Mouse (Mus musculus): ENCODE data around the gene Nim1k. TPM values are rescaled to one million over a fixed set of nuclear protein-coding genes. Genes with fewer than 3 reads are reported as not detected.
"Not testable (repeated sequence)": the region's sequence is repeated elsewhere in the genome, so short reads cannot be mapped to it uniquely, and the experiment has no call there.

The Nim1k gene
- polyA plus RNA-seq, 1 experiment from 2014 or later = 0.06 TPM

DNA sequence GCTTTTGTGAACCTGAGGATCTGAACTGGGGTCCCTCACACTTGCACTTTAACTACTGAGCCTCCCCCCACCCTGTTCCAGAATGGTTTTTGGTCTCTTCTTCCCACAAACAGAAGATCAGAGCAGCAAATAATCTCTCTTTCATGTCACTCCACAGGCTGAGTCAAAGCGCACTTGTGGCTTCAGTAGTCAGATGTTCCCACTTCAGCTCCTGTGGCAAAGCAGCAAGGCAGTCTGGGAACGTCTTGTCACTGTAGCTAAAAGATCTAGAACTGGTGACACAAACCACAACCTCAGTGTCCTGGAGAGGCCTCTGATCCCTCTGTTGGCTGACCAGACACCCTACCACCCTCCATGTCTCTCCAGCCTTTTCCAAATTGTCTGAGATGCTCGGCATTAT is 74.5 kb downstream of the Nim1k start:
- ATAC-seq (ENCODE audit: low read depth) = no peak
- no peak for DNase-seq

GRCm38 (mm10) chr13:119679721-119680120 is 76.0 kb downstream of the Nim1k start:
- 69% methylated on average over 2 of the region's 2 CpGs for WGBS (ENCODE audit: insufficient replicate concordance)

More for the DNA sequence above, 74.5 kb downstream of the Nim1k start:
- Histone ChIP-seq H3K4me2 (no peak overlapping the region), H3K27ac (no peak overlapping the region), H3K36me3 (no peaks in the 10 kb centered on the region), H3K9ac (no peak overlapping the region), H3K4me1 (replicated peaks) (no peaks in the 10 kb centered on the region), H3K9me3 (replicated peaks) (no peaks in the 10 kb centered on the region), H3K4me3 (replicated peaks) (no peak overlapping the region), H3K27me3 (no peaks in the 10 kb centered on the region)
- WGBS (ENCODE audit: insufficient replicate concordance) = 42% methylated on average over 3 of the region's 3 CpGs

GRCm38 (mm10) chr13:119678794-119679193 is 76.9 kb downstream of the Nim1k start:
- H3K27me3 ChIP-seq = no peaks in the 10 kb centered on the region
- DNase-seq (no peak), ATAC-seq (ENCODE audit: low read depth) (no peak)
- H3K9me3 ChIP-seq (replicated peaks) = no peaks in the 10 kb centered on the region
- no peak overlapping the region for H3K4me2 ChIP-seq
- no peaks in the 10 kb centered on the region for H3K4me1 ChIP-seq (replicated peaks)
- no peaks in the 10 kb centered on the region for H3K36me3 ChIP-seq
- 69% methylated on average over 8 of the region's 8 CpGs for WGBS (ENCODE audit: insufficient replicate concordance)
- H3K9ac ChIP-seq = no peak overlapping the region
- H3K4me3 ChIP-seq (replicated peaks) = no peak overlapping the region
- no peak overlapping the region for H3K27ac ChIP-seq

More at GRCm38 (mm10) chr13:119679721-119680120, 76.0 kb downstream of the Nim1k start:
- DNase-seq = no peak
- H3K9me3 ChIP-seq (replicated peaks) = no peaks in the 10 kb centered on the region
- H3K4me2 ChIP-seq = no peak overlapping the region
- H3K4me1 ChIP-seq (replicated peaks) = no peaks in the 10 kb centered on the region
- no peaks in the 10 kb centered on the region for H3K27me3 ChIP-seq
- no peak overlapping the region for H3K27ac ChIP-seq
- no peaks in the 10 kb centered on the region for H3K36me3 ChIP-seq
- H3K4me3 ChIP-seq (replicated peaks) = no peak overlapping the region
- no peak overlapping the region for H3K9ac ChIP-seq
- no peak for ATAC-seq (ENCODE audit: low read depth)

DNA sequence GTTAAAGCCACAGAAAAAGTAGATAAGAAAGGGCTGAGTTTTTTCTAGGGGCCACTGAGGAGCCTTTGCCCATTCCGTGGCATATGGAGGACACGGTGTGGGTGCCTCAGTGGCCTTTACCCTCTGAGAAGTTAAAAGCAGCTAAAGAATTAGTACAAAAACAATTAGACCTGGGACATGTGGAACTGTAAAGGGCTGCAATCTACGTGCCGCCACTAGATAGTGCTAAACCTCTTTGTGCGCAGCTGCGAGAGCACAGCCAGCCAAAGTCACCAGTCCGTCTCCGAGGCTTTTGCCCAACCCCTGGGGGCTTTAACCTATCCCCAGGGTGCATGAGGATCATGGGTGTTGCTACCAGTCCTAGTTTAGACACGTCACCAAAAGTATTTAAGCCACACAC is 94.3 kb downstream of the Nim1k start:
- not testable (repeated sequence) for H3K9ac ChIP-seq; H3K27me3 ChIP-seq; ATAC-seq (ENCODE audit: low read depth); H3K4me2 ChIP-seq; H3K27ac ChIP-seq; H3K36me3 ChIP-seq; H3K9me3 ChIP-seq (replicated peaks); H3K4me1 ChIP-seq (replicated peaks); H3K4me3 ChIP-seq (replicated peaks)
- peak; percentile 7 for DNase-seq
- WGBS (ENCODE audit: insufficient replicate concordance) = 65% methylated on average over 6 of the region's 9 CpGs

Other genes starting within 250 kb of the Nim1k start
- gene Ccl28, start 132.1 kb downstream of the Nim1k start, polyA plus RNA-seq (2015; fragmentation: Nextera tagmentation; extraction: Ambion mirVana) = not detected in 2 replicates
- gene Hmgcs1, start 65.5 kb downstream of the Nim1k start, polyA plus RNA-seq (2015; fragmentation: Nextera tagmentation; extraction: Ambion mirVana) = 101 and 140 TPM in 2 replicates
- gene Zfp131, start 35.0 kb upstream of the Nim1k start, polyA plus RNA-seq (2015; fragmentation: Nextera tagmentation; extraction: Ambion mirVana) = 17.3 and 19.8 TPM in 2 replicates
- gene AF067063, start 74.3 kb upstream of the Nim1k start, polyA plus RNA-seq (2015; fragmentation: Nextera tagmentation; extraction: Ambion mirVana) = not detected in 2 replicates
- gene D13Ertd608e, start 80.1 kb upstream of the Nim1k start, polyA plus RNA-seq (2015; fragmentation: Nextera tagmentation; extraction: Ambion mirVana) = not detected in 2 replicates
- gene Tcstv1, start 138.9 kb upstream of the Nim1k start, polyA plus RNA-seq (2015; fragmentation: Nextera tagmentation; extraction: Ambion mirVana) = not detected in 2 replicates
- not detected in 2 replicates for gene Gm21761, start 173.4 kb upstream of the Nim1k start, polyA plus RNA-seq (2015; fragmentation: Nextera tagmentation; extraction: Ambion mirVana)
- not detected in 2 replicates for gene B020031M17Rik, start 194.9 kb upstream of the Nim1k start, polyA plus RNA-seq (2015; fragmentation: Nextera tagmentation; extraction: Ambion mirVana)

Data from liver, embryonic 13.5 days (tissue).